Mouse (Mus musculus) CD4-positive helper T cell, adult 2 months (primary cell): ENCODE results near the gene Sh2d1b2.

Source experiments
- DNase-seq: peaks from one replicate; pipeline ENCODE4 v3.0.0-alpha.2; 2012; ENCODE audit warnings: low read depth, missing footprints, low spot score

The Sh2d1b2 gene

GRCm38 (mm10) chr1:170277016-170277415 is 44.5 kb downstream of the Sh2d1b2 start, which contains the start of gene Sh2d1b1:
Gene Sh2d1b1 (plus strand): TSS chr1:170277320.
- DNase-seq = no peak

- no peak for DNase-seq
Observed at GRCm38 (mm10) chr1:170282415-170283129, 50.0 kb downstream of the Sh2d1b2 start.

- no peak for DNase-seq
Observed at GRCm38 (mm10) chr1:170292239-170292951, 59.8 kb downstream of the Sh2d1b2 start.

- no peak for DNase-seq
Observed at GRCm38 (mm10) chr1:170293257-170293656, 60.7 kb downstream of the Sh2d1b2 start.

- no peak for DNase-seq
Observed at GRCm38 (mm10) chr1:170294786-170295570, 62.4 kb downstream of the Sh2d1b2 start.

- no peak for DNase-seq
Observed at GRCm38 (mm10) chr1:170299496-170299895, 66.9 kb downstream of the Sh2d1b2 start.

- no peak for DNase-seq
Observed at GRCm38 (mm10) chr1:170301686-170302085, 69.1 kb downstream of the Sh2d1b2 start.

GRCm38 (mm10) chr1:170302456-170302855 is 69.9 kb downstream of the Sh2d1b2 start:
- DNase-seq = no peak

GRCm38 (mm10) chr1:170303103-170303502 is 70.6 kb downstream of the Sh2d1b2 start:
- DNase-seq = no peak
